Mouse (Mus musculus): Measurements from ENCODE around the gene Ndufs2. TPM values are rescaled to one million over a fixed set of nuclear protein-coding genes. Genes with fewer than 3 reads are reported as not detected.

Ndufs2 gene
- polyA plus RNA-seq, 1 experiment, result 227 TPM

GRCm38 (mm10) chr1:171293351-171293750 is 42.2 kb upstream of the Ndufs2 start:
- Histone ChIP-seq H3ac (ENCODE audit: control insufficient read depth, insufficient read length, low read depth) (no peak overlapping the region), H3K4me3 (ENCODE audit: insufficient read depth, poor library complexity, severe bottlenecking) (no peak overlapping the region), H3K79me3 (ENCODE audit: low read depth) (peaks cover 11% of the 10 kb centered on the region), H3K79me2 (ENCODE audit: control insufficient read depth, insufficient read depth) (peaks cover 42% of the 10 kb centered on the region), H3K36me3 (ENCODE audit: control insufficient read depth, insufficient read depth) (peaks cover 12% of the 10 kb centered on the region), H3K27me3 (ENCODE audit: control insufficient read depth, insufficient read depth, insufficient read length) (no peaks in the 10 kb centered on the region)
- TF ChIP-seq USF1 (IDR thresholded peaks at IDR 0.05; ENCODE audit: low read depth), result no peak
- no peak for TF ChIP-seq CTCF (IDR thresholded peaks at IDR 0.05; ENCODE audit: control insufficient read depth, insufficient read depth, insufficient read length)
- no peak for TF ChIP-seq MYOD1 (IDR thresholded peaks at IDR 0.05; ENCODE audit: control insufficient read depth, insufficient read length, low read depth)
- TF ChIP-seq CEBPB (IDR thresholded peaks at IDR 0.05; ENCODE audit: low read depth), result no peak
- TF ChIP-seq MAX (IDR thresholded peaks at IDR 0.05), result no peak
- TF ChIP-seq MYOG (IDR thresholded peaks at IDR 0.05; ENCODE audit: control insufficient read depth, extremely low read depth, insufficient read length), result no peak
- TF ChIP-seq FOSL1 (IDR thresholded peaks at IDR 0.05; ENCODE audit: insufficient read depth, low read length, poor library complexity, severe bottlenecking), result no peak

GRCm38 (mm10) chr1:171288328-171288727 is 37.1 kb upstream of the Ndufs2 start:
- Histone ChIP-seq H3K4me3 (ENCODE audit: insufficient read depth, poor library complexity, severe bottlenecking) (no peak overlapping the region), H3K79me2 (ENCODE audit: control insufficient read depth, insufficient read depth) (peaks cover 49% of the 10 kb centered on the region), H3K27me3 (ENCODE audit: control insufficient read depth, insufficient read depth, insufficient read length) (no peaks in the 10 kb centered on the region), H3ac (ENCODE audit: control insufficient read depth, insufficient read length, low read depth) (no peak overlapping the region), H3K79me3 (ENCODE audit: low read depth) (peaks cover 16% of the 10 kb centered on the region), H3K36me3 (ENCODE audit: control insufficient read depth, insufficient read depth) (peaks cover 34% of the 10 kb centered on the region)
- TF ChIP-seq USF1 (IDR thresholded peaks at IDR 0.05; ENCODE audit: low read depth) (no peak), FOSL1 (IDR thresholded peaks at IDR 0.05; ENCODE audit: insufficient read depth, low read length, poor library complexity, severe bottlenecking) (no peak), MYOD1 (IDR thresholded peaks at IDR 0.05; ENCODE audit: control insufficient read depth, insufficient read length, low read depth) (no peak), CTCF (IDR thresholded peaks at IDR 0.05; ENCODE audit: control insufficient read depth, insufficient read depth, insufficient read length) (no peak), MAX (IDR thresholded peaks at IDR 0.05) (no peak)

GRCm38 (mm10) chr1:171287136-171288081 is 36.2 kb upstream of the Ndufs2 start, which contains the start of gene Usp21:
TSS of gene Usp21 (minus strand) at chr1:171287991.
- Histone ChIP-seq H3K27me3 (ENCODE audit: control insufficient read depth, insufficient read depth, insufficient read length) (no peaks in the 10 kb centered on the region), H3K36me3 (ENCODE audit: control insufficient read depth, insufficient read depth) (peaks cover 41% of the 10 kb centered on the region), H3K79me3 (ENCODE audit: low read depth) (peaks cover 13% of the 10 kb centered on the region), H3K79me2 (ENCODE audit: control insufficient read depth, insufficient read depth) (peaks cover 40% of the 10 kb centered on the region), H3ac (ENCODE audit: control insufficient read depth, insufficient read length, low read depth) (peak within 1 kb of the TSS; percentile 82), H3K4me3 (ENCODE audit: insufficient read depth, poor library complexity, severe bottlenecking) (peak within 1 kb of the TSS; percentile 73)
- TF ChIP-seq MAX (IDR thresholded peaks at IDR 0.05) (no peak), FOSL1 (IDR thresholded peaks at IDR 0.05; ENCODE audit: insufficient read depth, low read length, poor library complexity, severe bottlenecking) (no peak), MYOG (IDR thresholded peaks at IDR 0.05; ENCODE audit: control insufficient read depth, extremely low read depth, insufficient read length) (no peak), CEBPB (IDR thresholded peaks at IDR 0.05; ENCODE audit: low read depth) (no peak)

- TF ChIP-seq MYOG (IDR thresholded peaks at IDR 0.05; ENCODE audit: control insufficient read depth, extremely low read depth, insufficient read length) (no peak), MAX (IDR thresholded peaks at IDR 0.05) (no peak), CTCF (IDR thresholded peaks at IDR 0.05; ENCODE audit: control insufficient read depth, insufficient read depth, insufficient read length) (no peak), FOSL1 (IDR thresholded peaks at IDR 0.05; ENCODE audit: insufficient read depth, low read length, poor library complexity, severe bottlenecking) (no peak), MYOD1 (IDR thresholded peaks at IDR 0.05; ENCODE audit: control insufficient read depth, insufficient read length, low read depth) (no peak), CEBPB (IDR thresholded peaks at IDR 0.05; ENCODE audit: low read depth) (no peak), USF1 (IDR thresholded peaks at IDR 0.05; ENCODE audit: low read depth) (no peak)
- H3K4me3 ChIP-seq (ENCODE audit: insufficient read depth, poor library complexity, severe bottlenecking), result no peak overlapping the region
These were observed 35.3 kb upstream of the Ndufs2 start for GRCm38 (mm10) chr1:171286517-171286916.

GRCm38 (mm10) chr1:171285096-171285892 is 34.1 kb upstream of the Ndufs2 start:
- Histone ChIP-seq H3K4me3 (ENCODE audit: insufficient read depth, poor library complexity, severe bottlenecking) (no peak overlapping the region), H3K79me3 (ENCODE audit: low read depth) (peaks cover 7% of the 10 kb centered on the region), H3K27me3 (ENCODE audit: control insufficient read depth, insufficient read depth, insufficient read length) (no peaks in the 10 kb centered on the region), H3K36me3 (ENCODE audit: control insufficient read depth, insufficient read depth) (peaks cover 41% of the 10 kb centered on the region), H3ac (ENCODE audit: control insufficient read depth, insufficient read length, low read depth) (no peak overlapping the region), H3K79me2 (ENCODE audit: control insufficient read depth, insufficient read depth) (peaks cover 22% of the 10 kb centered on the region)
- no peak for TF ChIP-seq MYOD1 (IDR thresholded peaks at IDR 0.05; ENCODE audit: control insufficient read depth, insufficient read length, low read depth)
- TF ChIP-seq USF1 (IDR thresholded peaks at IDR 0.05; ENCODE audit: low read depth), result no peak
- no peak for TF ChIP-seq FOSL1 (IDR thresholded peaks at IDR 0.05; ENCODE audit: insufficient read depth, low read length, poor library complexity, severe bottlenecking)
- TF ChIP-seq CEBPB (IDR thresholded peaks at IDR 0.05; ENCODE audit: low read depth), result no peak
- no peak for TF ChIP-seq MYOG (IDR thresholded peaks at IDR 0.05; ENCODE audit: control insufficient read depth, extremely low read depth, insufficient read length)
- no peak for TF ChIP-seq CTCF (IDR thresholded peaks at IDR 0.05; ENCODE audit: control insufficient read depth, insufficient read depth, insufficient read length)
- TF ChIP-seq MAX (IDR thresholded peaks at IDR 0.05), result no peak

More at GRCm38 (mm10) chr1:171286517-171286916, 35.3 kb upstream of the Ndufs2 start:
- H3K79me3 ChIP-seq (ENCODE audit: low read depth), result peaks cover 9% of the 10 kb centered on the region
- no peaks in the 10 kb centered on the region for H3K27me3 ChIP-seq (ENCODE audit: control insufficient read depth, insufficient read depth, insufficient read length)
- H3K79me2 ChIP-seq (ENCODE audit: control insufficient read depth, insufficient read depth), result peaks cover 31% of the 10 kb centered on the region
- no peak overlapping the region for H3ac ChIP-seq (ENCODE audit: control insufficient read depth, insufficient read length, low read depth)
- H3K36me3 ChIP-seq (ENCODE audit: control insufficient read depth, insufficient read depth), result peaks cover 41% of the 10 kb centered on the region

All from C2C12 (cell line).